Mouse (Mus musculus) ES-E14 (cell line): ENCODE data around the gene Zbed6. TPM values are rescaled to one million over a fixed set of nuclear protein-coding genes. Genes with fewer than 3 reads are reported as not detected.

Experiments used
- DNase-seq: peaks from one replicate; pipeline ENCODE4 v3.0.0-alpha.2; 2013; ENCODE audit warnings: low read depth, low spot score
- H3K27ac ChIP-seq: 2 replicates; pipeline ENCODE4 v1.5.1; 2012; ENCODE audit warnings: low read depth, mild to moderate bottlenecking, low read length, moderate library complexity, mixed read lengths; ENCODE audit not compliant: poor library complexity, insufficient read depth, severe bottlenecking
- H3K36me3 ChIP-seq: 2 replicates; pipeline ENCODE4 v1.6.1; 2012; ENCODE audit warnings: mild to moderate bottlenecking, low read length, moderate library complexity, mixed read lengths; ENCODE audit not compliant: control insufficient read depth, poor library complexity, insufficient read depth, severe bottlenecking
- H3K4me1 ChIP-seq, 2 experiments: fragments of 150-350 bp in 1 of 2; sonication (generic) in 1 of 2; 2 replicates each; pipeline ENCODE4 v1.6.1; 2012; ENCODE audit warnings: low read length in 2 of 2, mild to moderate bottlenecking in 1 of 2, mixed read lengths in 1 of 2; ENCODE audit not compliant: control insufficient read depth in 2 of 2, insufficient read depth in 2 of 2, poor library complexity in 1 of 2
- H3K4me3 ChIP-seq, 2 experiments: fragments of 150-350 bp in 1 of 2; sonication (generic) in 1 of 2; 2 replicates each; pipeline ENCODE4 v1.5.1; 2012; ENCODE audit warnings: low read length in 2 of 2, low read depth in 1 of 2, mild to moderate bottlenecking in 1 of 2, mixed read lengths in 1 of 2; ENCODE audit not compliant: insufficient read depth in 1 of 2, poor library complexity in 1 of 2, severe bottlenecking in 1 of 2
- H3K9ac ChIP-seq: 2 replicates; pipeline ENCODE4 v1.6.1; 2012; ENCODE audit warnings: low read depth, mild to moderate bottlenecking, low read length, mixed read lengths; ENCODE audit not compliant: poor library complexity, insufficient read depth, severe bottlenecking
- H3K9me3 ChIP-seq: fragments of 150-350 bp; sonication (generic); 2 replicates; pipeline ENCODE4 v1.6.1; 2012; ENCODE audit warnings: low read depth, mild to moderate bottlenecking, low read length; ENCODE audit not compliant: control insufficient read depth, insufficient read depth
- CHD2 ChIP-seq: IDR thresholded peaks from 2 replicates; pipeline ENCODE4 v1.6.1; 2014; ENCODE audit warnings: mild to moderate bottlenecking, low read depth, low read length, inconsistent platforms
- HCFC1 ChIP-seq: IDR thresholded peaks from 2 replicates; pipeline ENCODE4 v1.6.1; 2012; ENCODE audit warnings: low read length, inconsistent platforms, borderline replicate concordance; ENCODE audit not compliant: insufficient read depth
- MAFK ChIP-seq: IDR thresholded peaks from 2 replicates; pipeline ENCODE4 v1.6.1; 2014; ENCODE audit warnings: mild to moderate bottlenecking, low read depth, low read length, inconsistent platforms; ENCODE audit not compliant: insufficient read depth
- ZC3H11A ChIP-seq: IDR thresholded peaks from 2 replicates; pipeline ENCODE4 v1.6.1; 2012; ENCODE audit warnings: low read depth, mild to moderate bottlenecking, inconsistent platforms, low read length, borderline replicate concordance
- ZNF384 ChIP-seq: IDR thresholded peaks from 2 replicates; pipeline ENCODE4 v1.6.1; 2012; ENCODE audit warnings: low read depth, low read length, inconsistent platforms
- in situ Hi-C, 2 experiments: fragments of 600-800 bp; cut with MboI; formaldehyde crosslinking; loops; one replicate each; pipeline ENCODE4 v1.15.1; 2025; ENCODE audit warnings: low sequenced_read_pairs in 2 of 2, inconsistent platforms in 1 of 2; ENCODE audit not compliant: unreplicated experiment in 2 of 2
- total RNA-seq: library from RNA; depleted of rRNA; stranded (reverse); fragments of 300-350 nt; gene quantifications from 2 replicates; pipeline ENCODE4 v1.2.3, GENCODE M21; 2012; rRNA removed

Zbed6 gene
- total RNA-seq, 1 experiment, result 16.7 TPM

GRCm38 (mm10) chr1:133609771-133610502 lies 50.7 kb downstream of the Zbed6 start, which contains the start of gene Snrpe:
TSS of gene Snrpe (minus strand) at chr1:133610291.
- peak; percentile 98 for DNase-seq
- peak within 1 kb of the TSS; percentile 73 for H3K27ac ChIP-seq
- in situ Hi-C loops, result loop anchor here (5.0 to 25.0 kb wide), 3 partner anchors 223 to 448 kb away; partner anchors contain the start of gene Plekha6 (in 1 of the 2)
- TF ChIP-seq MAFK (no peak), CHD2 (no peak), HCFC1 (peak; percentile 70; the same call in 1 of the 2 replicates), ZC3H11A (peak; percentile 96), ZNF384 (no peak)
- no peaks in the 10 kb centered on the region for H3K9me3 ChIP-seq
- peaks cover 24% of the 10 kb centered on the region for H3K36me3 ChIP-seq
- H3K4me1 ChIP-seq, result peaks cover 0 to 2% of the 10 kb centered on the region in 2 experiments; a peak in 1 of 4 replicates
- H3K4me3 ChIP-seq, result peak within 1 kb of the TSS; percentile 94 to 95
- H3K9ac ChIP-seq, result peak within 1 kb of the TSS; percentile 92

Other genes starting within 250 kb of the Zbed6 start
- gene Sox13, start 236.5 kb downstream of the Zbed6 start, total RNA-seq, result 11.1 and 16.9 TPM in 2 replicates
- gene Snrpe, start 50.6 kb downstream of the Zbed6 start, total RNA-seq, result 443 and 576 TPM in 2 replicates
- 5.9 and 8.7 TPM in 2 replicates for gene Gm38394, start 433 bp upstream of the Zbed6 start, total RNA-seq
- gene Lax1, start 29.2 kb upstream of the Zbed6 start, total RNA-seq, result 0.90 and 1.4 TPM in 2 replicates
- 9.8 and 16.1 TPM in 2 replicates for gene Atp2b4, start 140.2 kb upstream of the Zbed6 start, total RNA-seq
- 0.36 TPM in 1 of 2 replicates, not detected in the other for gene Optc, start 247.1 kb upstream of the Zbed6 start, total RNA-seq